Mouse (Mus musculus): ENCODE data around the gene AL731706.1. TPM values are rescaled to one million over a fixed set of nuclear protein-coding genes. Genes with fewer than 3 reads are reported as not detected.
"Not testable (repeated sequence)": the region's sequence is repeated elsewhere in the genome, so short reads cannot be mapped to it uniquely, and the experiment has no call there.

AL731706.1 gene
- polyA plus RNA-seq, 1 experiment from 2014 or later = 15.3 TPM

- no peak for ATAC-seq (ENCODE audit: low FRiP score, low TSS enrichment)
Measured at GRCm38 (mm10) chr2:136911958-136912411, 20.8 kb upstream of the AL731706.1 start.

GRCm38 (mm10) chr2:136909298-136909697 is 18.1 kb upstream of the AL731706.1 start:
- peaks cover 5% of the 10 kb centered on the region; the same call in 1 of the 2 replicates for H3K36me3 ChIP-seq (ENCODE audit: control insufficient read depth, insufficient read depth, low read length)

More at GRCm38 (mm10) chr2:136911958-136912411, 20.8 kb upstream of the AL731706.1 start:
- WGBS = 9% methylated on average over 4 of the region's 4 CpGs
- H3K4me2 ChIP-seq (ENCODE audit: low read length) = no peak overlapping the region
- H3K4me3 ChIP-seq (replicated peaks; ENCODE audit: low read depth, low read length) = no peak overlapping the region
- DNase-seq = no peak
- no peaks in the 10 kb centered on the region for H3K27me3 ChIP-seq (ENCODE audit: control insufficient read depth, insufficient read depth, low read length)
- no peaks in the 10 kb centered on the region for H3K9me3 ChIP-seq (ENCODE audit: control insufficient read depth, low read length)
- H3K4me1 ChIP-seq (ENCODE audit: control insufficient read depth, insufficient read depth, low read length) = no peaks in the 10 kb centered on the region
- no peak overlapping the region for H3K9ac ChIP-seq (replicated peaks; ENCODE audit: low read length)
- H3K36me3 ChIP-seq (ENCODE audit: control insufficient read depth, insufficient read depth, low read length) = no peaks in the 10 kb centered on the region
- no peak overlapping the region for H3K27ac ChIP-seq (replicated peaks; ENCODE audit: low read depth, low read length)

GRCm38 (mm10) chr2:136908596-136908995 is 17.4 kb upstream of the AL731706.1 start:
- no peaks in the 10 kb centered on the region for H3K9me3 ChIP-seq (ENCODE audit: control insufficient read depth, low read length)
- no peak overlapping the region for H3K4me3 ChIP-seq (replicated peaks; ENCODE audit: low read depth, low read length)
- DNase-seq (no peak), ATAC-seq (ENCODE audit: low FRiP score, low TSS enrichment) (no peak)
- H3K27ac ChIP-seq (replicated peaks; ENCODE audit: low read depth, low read length) = no peak overlapping the region
- H3K4me2 ChIP-seq (ENCODE audit: low read length) = no peak overlapping the region
- peaks cover 5% of the 10 kb centered on the region; the same call in 1 of the 2 replicates for H3K36me3 ChIP-seq (ENCODE audit: control insufficient read depth, insufficient read depth, low read length)
- H3K27me3 ChIP-seq (ENCODE audit: control insufficient read depth, insufficient read depth, low read length) = no peaks in the 10 kb centered on the region
- 68% methylated on average over 3 of the region's 3 CpGs for WGBS
- H3K4me1 ChIP-seq (ENCODE audit: control insufficient read depth, insufficient read depth, low read length) = no peaks in the 10 kb centered on the region
- no peak overlapping the region for H3K9ac ChIP-seq (replicated peaks; ENCODE audit: low read length)

More at GRCm38 (mm10) chr2:136909298-136909697, 18.1 kb upstream of the AL731706.1 start:
- no peaks in the 10 kb centered on the region for H3K4me1 ChIP-seq (ENCODE audit: control insufficient read depth, insufficient read depth, low read length)
- H3K9me3 ChIP-seq (ENCODE audit: control insufficient read depth, low read length) = no peaks in the 10 kb centered on the region
- no peak overlapping the region for H3K4me3 ChIP-seq (replicated peaks; ENCODE audit: low read depth, low read length)
- H3K27me3 ChIP-seq (ENCODE audit: control insufficient read depth, insufficient read depth, low read length) = no peaks in the 10 kb centered on the region
- ATAC-seq (ENCODE audit: low FRiP score, low TSS enrichment) (no peak), DNase-seq (no peak)
- no peak overlapping the region for H3K4me2 ChIP-seq (ENCODE audit: low read length)
- WGBS = 62% methylated on average over 2 of the region's 2 CpGs
- no peak overlapping the region for H3K27ac ChIP-seq (replicated peaks; ENCODE audit: low read depth, low read length)
- no peak overlapping the region for H3K9ac ChIP-seq (replicated peaks; ENCODE audit: low read length)

- Histone ChIP-seq H3K9me3 (ENCODE audit: control insufficient read depth, low read length) (no peaks in the 10 kb centered on the region), H3K27ac (replicated peaks; ENCODE audit: low read depth, low read length) (no peak overlapping the region), H3K36me3 (ENCODE audit: control insufficient read depth, insufficient read depth, low read length) (no peaks in the 10 kb centered on the region), H3K4me2 (ENCODE audit: low read length) (no peak overlapping the region), H3K4me1 (ENCODE audit: control insufficient read depth, insufficient read depth, low read length) (peaks cover 7% of the 10 kb centered on the region), H3K4me3 (replicated peaks; ENCODE audit: low read depth, low read length) (no peak overlapping the region), H3K27me3 (ENCODE audit: control insufficient read depth, insufficient read depth, low read length) (no peaks in the 10 kb centered on the region), H3K9ac (replicated peaks; ENCODE audit: low read length) (no peak overlapping the region)
- DNase-seq (no peak), ATAC-seq (ENCODE audit: low FRiP score, low TSS enrichment) (no peak)
- 85% methylated on average over 2 of the region's 2 CpGs for WGBS
Measured at GRCm38 (mm10) chr2:136896131-136896530, 4.9 kb upstream of the AL731706.1 start.

GRCm38 (mm10) chr2:136894494-136894893 is 3.3 kb upstream of the AL731706.1 start:
- H3K36me3 ChIP-seq (ENCODE audit: control insufficient read depth, insufficient read depth, low read length) = no peaks in the 10 kb centered on the region
- WGBS = 72% methylated on average over 2 of the region's 2 CpGs
- H3K27me3 ChIP-seq (ENCODE audit: control insufficient read depth, insufficient read depth, low read length) = no peaks in the 10 kb centered on the region
- peaks cover 12% of the 10 kb centered on the region for H3K4me1 ChIP-seq (ENCODE audit: control insufficient read depth, insufficient read depth, low read length)
- H3K4me2 ChIP-seq (ENCODE audit: low read length) = no peak overlapping the region
- DNase-seq (no peak), ATAC-seq (ENCODE audit: low FRiP score, low TSS enrichment) (no peak)
- no peaks in the 10 kb centered on the region for H3K9me3 ChIP-seq (ENCODE audit: control insufficient read depth, low read length)
- H3K27ac ChIP-seq (replicated peaks; ENCODE audit: low read depth, low read length) = no peak overlapping the region
- no peak overlapping the region for H3K4me3 ChIP-seq (replicated peaks; ENCODE audit: low read depth, low read length)
- H3K9ac ChIP-seq (replicated peaks; ENCODE audit: low read length) = no peak overlapping the region

- under 1% methylated on average over 23 of the region's 23 CpGs for WGBS
- peak overlapping the region; percentile 95 for H3K27ac ChIP-seq (replicated peaks; ENCODE audit: low read depth, low read length)
- H3K9ac ChIP-seq (replicated peaks; ENCODE audit: low read length) = peak overlapping the region; percentile 68
- peak; percentile 98 for DNase-seq
- ATAC-seq (ENCODE audit: low FRiP score, low TSS enrichment) = peak; percentile 84
- peak overlapping the region; percentile 60 for H3K4me2 ChIP-seq (ENCODE audit: low read length)
- no peaks in the 10 kb centered on the region for H3K27me3 ChIP-seq (ENCODE audit: control insufficient read depth, insufficient read depth, low read length)
- H3K4me3 ChIP-seq (replicated peaks; ENCODE audit: low read depth, low read length) = peak overlapping the region; percentile 73
- no peaks in the 10 kb centered on the region for H3K36me3 ChIP-seq (ENCODE audit: control insufficient read depth, insufficient read depth, low read length)
- peaks cover 12% of the 10 kb centered on the region for H3K4me1 ChIP-seq (ENCODE audit: control insufficient read depth, insufficient read depth, low read length)
- H3K9me3 ChIP-seq (ENCODE audit: control insufficient read depth, low read length) = no peaks in the 10 kb centered on the region
Measured at GRCm38 (mm10) chr2:136891951-136892371, 772 bp upstream of the AL731706.1 start.

- not testable (repeated sequence) for DNase-seq; H3K27me3 ChIP-seq (ENCODE audit: control insufficient read depth, insufficient read depth, low read length); H3K36me3 ChIP-seq (ENCODE audit: control insufficient read depth, insufficient read depth, low read length); H3K9me3 ChIP-seq (ENCODE audit: control insufficient read depth, low read length)
- peak overlapping the region; percentile 73 for H3K4me3 ChIP-seq (replicated peaks; ENCODE audit: low read depth, low read length)
- H3K4me2 ChIP-seq (ENCODE audit: low read length) = peak overlapping the region; percentile 51
- peak overlapping the region; percentile 95 for H3K27ac ChIP-seq (replicated peaks; ENCODE audit: low read depth, low read length)
- 5% methylated on average over 15 of the region's 15 CpGs for WGBS
- peak; percentile 58 for ATAC-seq (ENCODE audit: low FRiP score, low TSS enrichment)
- peaks cover 12% of the 10 kb centered on the region for H3K4me1 ChIP-seq (ENCODE audit: control insufficient read depth, insufficient read depth, low read length)
- peak overlapping the region; percentile 68 for H3K9ac ChIP-seq (replicated peaks; ENCODE audit: low read length)
Measured at GRCm38 (mm10) chr2:136890716-136891067, 497 bp downstream of the AL731706.1 start.

GRCm38 (mm10) chr2:136886846-136887245 is 4.3 kb downstream of the AL731706.1 start:
- no peak overlapping the region for H3K4me2 ChIP-seq (ENCODE audit: low read length)
- WGBS = 70% methylated on average over 4 of the region's 4 CpGs
- ATAC-seq (ENCODE audit: low FRiP score, low TSS enrichment) (no peak), DNase-seq (peak; percentile 78)
- H3K9me3 ChIP-seq (ENCODE audit: control insufficient read depth, low read length) = no peaks in the 10 kb centered on the region
- peaks cover 24% of the 10 kb centered on the region for H3K36me3 ChIP-seq (ENCODE audit: control insufficient read depth, insufficient read depth, low read length)
- H3K27me3 ChIP-seq (ENCODE audit: control insufficient read depth, insufficient read depth, low read length) = no peaks in the 10 kb centered on the region
- H3K4me1 ChIP-seq (ENCODE audit: control insufficient read depth, insufficient read depth, low read length) = peaks cover 5% of the 10 kb centered on the region; the same call in 1 of the 2 replicates
- no peak overlapping the region for H3K9ac ChIP-seq (replicated peaks; ENCODE audit: low read length)
- no peak overlapping the region for H3K27ac ChIP-seq (replicated peaks; ENCODE audit: low read depth, low read length)
- H3K4me3 ChIP-seq (replicated peaks; ENCODE audit: low read depth, low read length) = no peak overlapping the region

GRCm38 (mm10) chr2:136885579-136885978 is 5.6 kb downstream of the AL731706.1 start, which contains the start of gene AL731706.2:
AL731706.2 (minus strand) TSS chr2:136885679.
- Histone ChIP-seq H3K27ac (replicated peaks; ENCODE audit: low read depth, low read length) (no peak within 1 kb of the TSS), H3K9me3 (ENCODE audit: control insufficient read depth, low read length) (no peaks in the 10 kb centered on the region), H3K36me3 (ENCODE audit: control insufficient read depth, insufficient read depth, low read length) (peaks cover 35% of the 10 kb centered on the region), H3K4me2 (ENCODE audit: low read length) (no peak within 1 kb of the TSS), H3K4me3 (replicated peaks; ENCODE audit: low read depth, low read length) (no peak within 1 kb of the TSS), H3K27me3 (ENCODE audit: control insufficient read depth, insufficient read depth, low read length) (no peaks in the 10 kb centered on the region), H3K9ac (replicated peaks; ENCODE audit: low read length) (no peak within 1 kb of the TSS), H3K4me1 (ENCODE audit: control insufficient read depth, insufficient read depth, low read length) (peaks cover 5% of the 10 kb centered on the region; the same call in 1 of the 2 replicates)
- no peak for DNase-seq
- no peak for ATAC-seq (ENCODE audit: low FRiP score, low TSS enrichment)
- 98% methylated on average over 2 of the region's 2 CpGs for WGBS

All from midbrain, embryonic 14.5 days (tissue).